Mouse (Mus musculus): ENCODE results near the gene Ado.

DNA sequence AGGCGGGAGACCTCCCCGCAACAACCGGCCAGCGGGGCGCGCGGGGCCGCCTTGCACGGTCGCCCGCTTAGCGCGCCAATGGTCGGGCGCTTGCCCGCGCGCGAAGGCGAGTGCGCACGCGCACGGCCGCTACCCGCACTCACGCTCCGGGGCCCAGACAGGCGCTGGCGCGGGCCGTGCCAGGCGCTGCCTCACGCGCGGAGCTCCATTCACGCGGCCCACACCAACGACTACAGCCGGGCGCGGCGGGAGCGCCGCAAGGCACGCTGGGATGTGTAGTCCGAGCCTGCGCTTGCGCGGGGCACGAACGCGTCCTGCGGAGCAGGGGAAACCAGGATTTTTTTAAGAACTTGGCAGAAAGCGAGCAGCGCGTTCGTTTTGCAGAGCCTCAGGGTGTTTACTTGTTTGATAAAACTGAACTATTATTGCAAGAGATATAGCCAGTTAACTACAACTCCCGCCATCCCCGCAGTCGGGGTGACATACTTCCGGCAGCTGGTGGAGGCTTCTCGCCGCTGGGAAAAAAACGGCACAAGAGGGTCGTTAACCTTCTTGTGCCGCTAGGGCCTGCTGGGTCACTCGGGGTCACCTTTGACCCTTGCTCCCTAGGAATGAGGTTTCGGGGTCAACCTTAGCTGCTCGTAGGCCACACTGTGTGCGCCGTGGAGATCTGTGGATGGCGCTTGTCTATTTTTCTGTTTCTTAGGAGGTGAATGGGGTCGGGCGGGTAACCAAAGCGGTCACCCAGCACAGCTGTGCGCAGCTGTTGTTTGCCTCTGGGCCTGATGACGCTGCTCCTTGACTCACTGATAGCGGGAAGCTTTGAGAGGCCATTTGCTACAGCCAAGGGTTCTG lies at the start of gene Ado:
- peak; percentile 88 for TF ChIP-seq POLR2A (IDR thresholded peaks at IDR 0.05; ENCODE audit: borderline replicate concordance, extremely low read depth, insufficient read depth, insufficient read length, poor library complexity, severe bottlenecking)
- peak; percentile 38; the same call in 1 of the 2 replicates for TF ChIP-seq CTCF (IDR thresholded peaks at IDR 0.05; ENCODE audit: borderline replicate concordance, extremely low read depth, insufficient read depth, insufficient read length)

All from brain, embryonic 14.5 days (tissue).